Mouse (Mus musculus) gastrocnemius, postnatal 4 days (tissue): ENCODE results near the gene Rnpep. TPM values are rescaled to one million over a fixed set of nuclear protein-coding genes. Genes with fewer than 3 reads are reported as not detected.

Experiments
- total RNA-seq, 2 experiments: library from RNA; stranded (reverse); gene quantifications; 2 replicates each; pipeline ENCODE4 v1.2.3; 2021

Gene Rnpep
- total RNA-seq, 2 experiments from 2014 or later = 22.7 to 24.2 TPM

Other genes starting within 250 kb of the Rnpep start
- 1 to 10 TPM; 1.2 to 1.3 TPM for gene Lgr6, start 178.8 kb downstream of the Rnpep start, total RNA-seq
- gene Ptpn7, start 151.4 kb downstream of the Rnpep start, total RNA-seq = 1 to 10 TPM; 1.1 to 1.4 TPM
- 10 to 100 TPM; 49.9 to 50.9 TPM for gene Arl8a, start 137.3 kb downstream of the Rnpep start, total RNA-seq
- 1 to 10 TPM; 1.3 to 1.7 TPM for gene Gpr37l1, start 116.4 kb downstream of the Rnpep start, total RNA-seq
- gene Elf3, start 25.5 kb downstream of the Rnpep start, total RNA-seq = under 1 TPM; 0.42 to 0.44 TPM
- 100 to 1,000 TPM; 163 to 168 TPM for gene Timm17a, start 29.7 kb upstream of the Rnpep start, total RNA-seq
- 1 to 10 TPM; 3.1 to 4.1 TPM for gene Lmod1, start 40.7 kb upstream of the Rnpep start, total RNA-seq
- gene Shisa4, start 91.2 kb upstream of the Rnpep start, total RNA-seq = 100 to 1,000 TPM; 121 to 136 TPM
- 10 to 100 TPM; 89.2 to 90.6 TPM for gene Ipo9, start 146.4 kb upstream of the Rnpep start, total RNA-seq